Mouse (Mus musculus): ENCODE data around the gene Bank1.

The Bank1 gene

GRCm38 (mm10) chr3:136007081-136007828 lies 318.6 kb downstream of the Bank1 start:
- DNase-seq (ENCODE audit: low read depth, low spot score): no peak
